Mouse (Mus musculus) neural tube, embryonic 13.5 days (tissue): ENCODE data around the gene Bicral. TPM values are rescaled to one million over a fixed set of nuclear protein-coding genes. Genes with fewer than 3 reads are reported as not detected.

Experiments used
- ATAC-seq: fragments of 200-750 bp; cut with Nextera tagmentation; 2 replicates; pipeline ENCODE4 v1.8.0; 2017; ENCODE audit warnings: low read depth, mild to moderate bottlenecking, moderate TSS enrichment, moderate library complexity
- H3K27ac ChIP-seq: fragments of 300-500 bp; sonication (generic); replicated peaks from 2 replicates; pipeline ENCODE4 v1.5.1; 2015; ENCODE audit warnings: moderate library complexity, mild to moderate bottlenecking, inconsistent platforms
- H3K27me3 ChIP-seq: fragments of 300-500 bp; sonication (generic); 2 replicates; pipeline ENCODE4 v1.6.1; 2015; ENCODE audit warnings: mild to moderate bottlenecking, inconsistent platforms
- H3K36me3 ChIP-seq: fragments of 300-500 bp; sonication (generic); 2 replicates; pipeline ENCODE4 v1.6.1; 2015; ENCODE audit warnings: mild to moderate bottlenecking, inconsistent platforms
- H3K4me1 ChIP-seq: fragments of 300-500 bp; sonication (generic); replicated peaks from 2 replicates; pipeline ENCODE4 v1.6.1; 2015; ENCODE audit warnings: inconsistent platforms
- H3K4me2 ChIP-seq: fragments of 300-500 bp; sonication (generic); 2 replicates; pipeline ENCODE4 v1.6.1; 2015; ENCODE audit warnings: inconsistent platforms, mild to moderate bottlenecking, moderate library complexity
- H3K4me3 ChIP-seq: fragments of 300-500 bp; sonication (generic); 2 replicates; pipeline ENCODE4 v1.5.1; 2015; ENCODE audit warnings: mild to moderate bottlenecking, inconsistent platforms
- H3K9ac ChIP-seq: fragments of 300-500 bp; sonication (generic); 2 replicates; pipeline ENCODE4 v1.6.1; 2015; ENCODE audit warnings: moderate library complexity, mild to moderate bottlenecking, inconsistent platforms
- H3K9me3 ChIP-seq: fragments of 300-500 bp; sonication (generic); 2 replicates; pipeline ENCODE4 v1.6.1; 2016; ENCODE audit warnings: inconsistent platforms
- WGBS: fragments of 180-500 bp; shearing (Covaris S2); methylation state at CpG from one replicate; pipeline ENCODE4 v1.1.7; 2015; 5-methylcytosine and 5-hydroxymethylcytosine counted together
- polyA plus RNA-seq: library from polyadenylated mRNA; unstranded; fragments of >200 nt; fragmentation: Nextera tagmentation; extraction: Ambion mirVana; gene quantifications from 2 replicates; pipeline ENCODE4 v1.2.1, GENCODE M21; 2015

The Bicral gene
- polyA plus RNA-seq, 1 experiment from 2014 or later, result 6.5 TPM

- H3K4me1 ChIP-seq, result peaks cover 14% of the 10 kb centered on the region; the same call in 1 of the 2 replicates
- H3K9me3 ChIP-seq, result no peaks in the 10 kb centered on the region
- 0 out of 2 replicates have a peak, but pooled peaks cover 8% of the 10 kb centered on the region for H3K36me3 ChIP-seq
- ATAC-seq, result peak; percentile 43; the same call in 1 of the 2 replicates
- 0 out of 2 replicates have a peak overlapping the region, but pooled peaks have one; percentile 9 for H3K27ac ChIP-seq
- no peak overlapping the region for H3K9ac ChIP-seq
- H3K27me3 ChIP-seq, result no peaks in the 10 kb centered on the region
- H3K4me2 ChIP-seq, result no peak overlapping the region
- no peak overlapping the region for H3K4me3 ChIP-seq
- 40% methylated on average over 6 of the region's 6 CpGs for WGBS
Measured at GRCm38 (mm10) chr17:46835093-46835715, 23.1 kb downstream of the Bicral start.

- H3K4me1 ChIP-seq, result 0 out of 2 replicates have a peak, but pooled peaks cover 7% of the 10 kb centered on the region
- H3K27me3 ChIP-seq, result no peaks in the 10 kb centered on the region
- H3K9ac ChIP-seq, result no peak overlapping the region
- 94% methylated on average over 4 of the region's 4 CpGs for WGBS
- peaks cover 16% of the 10 kb centered on the region for H3K36me3 ChIP-seq
- no peaks in the 10 kb centered on the region for H3K9me3 ChIP-seq
- H3K4me2 ChIP-seq, result no peak overlapping the region
- no peak overlapping the region for H3K4me3 ChIP-seq
- no peak for ATAC-seq
- no peak overlapping the region for H3K27ac ChIP-seq
Measured at GRCm38 (mm10) chr17:46832981-46833305, 25.3 kb downstream of the Bicral start.

GRCm38 (mm10) chr17:46832101-46832980 lies 25.9 kb downstream of the Bicral start:
- Histone ChIP-seq H3K27ac (no peak overlapping the region), H3K9ac (no peak overlapping the region), H3K27me3 (no peaks in the 10 kb centered on the region), H3K36me3 (peaks cover 22% of the 10 kb centered on the region), H3K4me2 (no peak overlapping the region), H3K4me1 (0 out of 2 replicates have a peak, but pooled peaks cover 7% of the 10 kb centered on the region), H3K4me3 (no peak overlapping the region), H3K9me3 (no peaks in the 10 kb centered on the region)
- ATAC-seq, result no peak
- WGBS, result 77% methylated on average over 11 of the region's 11 CpGs

DNA sequence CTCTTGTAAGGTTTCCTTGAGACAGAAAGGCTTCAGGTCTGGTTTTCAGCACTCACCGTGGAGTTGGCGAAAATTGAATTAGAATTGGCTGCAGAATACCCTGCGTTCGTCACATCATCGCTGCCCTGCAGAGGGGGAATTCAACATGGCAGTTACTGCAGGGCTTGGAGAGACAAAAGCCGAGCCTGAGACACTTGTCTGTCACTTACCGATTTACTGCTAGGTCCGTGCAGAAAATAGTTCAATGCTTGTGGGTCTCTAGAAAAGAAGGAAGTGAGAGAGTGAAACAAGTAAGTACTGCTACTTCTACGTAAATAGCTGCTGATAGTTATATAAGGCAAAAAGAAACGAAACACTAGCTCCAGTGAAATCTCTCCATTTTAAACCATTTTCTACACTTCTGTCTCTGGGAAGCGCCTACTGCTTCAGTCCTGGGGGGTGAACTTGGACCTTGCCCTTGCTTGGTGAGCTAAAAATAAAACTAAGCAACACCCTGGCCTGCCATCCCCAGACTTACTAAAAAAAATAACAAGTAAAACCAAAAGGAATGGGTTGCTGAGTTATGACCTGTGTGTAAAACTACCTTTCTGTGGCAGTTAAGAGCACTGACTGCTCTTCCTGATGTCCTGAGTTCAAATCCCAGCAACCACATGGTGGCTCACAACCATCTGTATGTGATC lies 28.3 kb downstream of the Bicral start:
- no peaks in the 10 kb centered on the region for H3K27me3 ChIP-seq
- H3K4me2 ChIP-seq, result no peak overlapping the region
- H3K9me3 ChIP-seq, result no peaks in the 10 kb centered on the region
- no peak overlapping the region for H3K9ac ChIP-seq
- no peak for ATAC-seq
- WGBS, result 82% methylated on average over 11 of the region's 11 CpGs
- no peak overlapping the region for H3K27ac ChIP-seq
- H3K4me1 ChIP-seq, result 0 out of 2 replicates have a peak, but pooled peaks cover 7% of the 10 kb centered on the region
- H3K36me3 ChIP-seq, result peaks cover 45% of the 10 kb centered on the region
- no peak overlapping the region for H3K4me3 ChIP-seq

GRCm38 (mm10) chr17:46828935-46829334 lies 29.3 kb downstream of the Bicral start:
- no peak overlapping the region for H3K27ac ChIP-seq
- H3K9ac ChIP-seq, result no peak overlapping the region
- 0 out of 2 replicates have a peak, but pooled peaks cover 7% of the 10 kb centered on the region for H3K4me1 ChIP-seq
- no peaks in the 10 kb centered on the region for H3K27me3 ChIP-seq
- no peaks in the 10 kb centered on the region for H3K9me3 ChIP-seq
- WGBS, result 94% methylated on average over 3 of the region's 3 CpGs
- H3K4me2 ChIP-seq, result no peak overlapping the region
- H3K4me3 ChIP-seq, result no peak overlapping the region
- ATAC-seq, result no peak
- H3K36me3 ChIP-seq, result peaks cover 56% of the 10 kb centered on the region

GRCm38 (mm10) chr17:46823091-46823490 lies 35.2 kb downstream of the Bicral start:
- Histone ChIP-seq H3K27ac (no peak overlapping the region), H3K9ac (no peak overlapping the region), H3K27me3 (no peaks in the 10 kb centered on the region), H3K4me1 (no peaks in the 10 kb centered on the region), H3K9me3 (no peaks in the 10 kb centered on the region), H3K36me3 (peaks cover 94% of the 10 kb centered on the region), H3K4me3 (no peak overlapping the region), H3K4me2 (no peak overlapping the region)
- WGBS, result 95% methylated on average over 8 of the region's 8 CpGs
- no peak for ATAC-seq

DNA sequence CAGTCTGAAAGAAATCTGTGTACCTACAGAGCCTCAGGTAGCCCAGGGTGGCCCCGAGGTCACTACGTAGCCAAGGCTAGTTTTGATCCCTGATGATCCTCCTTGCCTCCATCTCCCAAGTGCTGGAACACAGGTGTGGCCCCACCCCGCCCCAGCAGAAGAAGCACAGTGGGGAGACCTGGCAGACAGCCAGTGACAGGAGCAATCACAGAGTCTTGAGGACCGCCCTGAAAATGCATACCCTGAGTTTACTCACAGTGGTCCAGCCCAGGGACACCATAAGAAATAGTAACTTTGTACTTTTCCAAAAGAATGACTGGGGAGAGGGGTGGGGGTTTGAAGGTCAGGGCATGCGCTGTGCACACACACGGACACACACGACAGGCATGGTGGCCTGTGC lies 37.7 kb downstream of the Bicral start:
- Histone ChIP-seq H3K9ac (no peak overlapping the region), H3K27me3 (no peaks in the 10 kb centered on the region), H3K9me3 (no peaks in the 10 kb centered on the region), H3K4me1 (no peaks in the 10 kb centered on the region), H3K4me3 (no peak overlapping the region), H3K36me3 (peaks cover 80% of the 10 kb centered on the region), H3K27ac (no peak overlapping the region), H3K4me2 (no peak overlapping the region)
- 91% methylated on average over 7 of the region's 7 CpGs for WGBS
- ATAC-seq, result no peak

DNA sequence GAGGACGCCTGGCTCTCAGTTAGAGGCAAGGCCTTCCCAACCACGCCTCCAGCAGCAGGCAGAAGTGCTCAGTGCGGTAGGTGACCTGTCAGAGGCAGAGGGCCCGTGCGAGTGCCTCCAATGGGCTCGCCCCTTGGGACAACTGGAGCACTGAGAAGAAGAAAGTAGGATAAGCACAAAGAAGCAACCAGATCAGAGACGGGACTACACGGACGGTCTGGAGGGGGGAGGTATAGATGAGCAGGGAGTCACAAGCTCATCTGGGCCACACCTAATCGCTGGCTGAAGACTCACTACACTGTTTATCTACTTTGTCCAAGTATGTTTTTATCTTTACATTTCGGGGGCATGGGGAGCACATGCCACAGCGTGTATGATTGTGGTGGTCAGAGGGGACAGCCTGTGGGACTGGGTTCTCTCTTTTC lies 40.5 kb downstream of the Bicral start:
- H3K4me3 ChIP-seq, result no peak overlapping the region
- no peak for ATAC-seq

DNA sequence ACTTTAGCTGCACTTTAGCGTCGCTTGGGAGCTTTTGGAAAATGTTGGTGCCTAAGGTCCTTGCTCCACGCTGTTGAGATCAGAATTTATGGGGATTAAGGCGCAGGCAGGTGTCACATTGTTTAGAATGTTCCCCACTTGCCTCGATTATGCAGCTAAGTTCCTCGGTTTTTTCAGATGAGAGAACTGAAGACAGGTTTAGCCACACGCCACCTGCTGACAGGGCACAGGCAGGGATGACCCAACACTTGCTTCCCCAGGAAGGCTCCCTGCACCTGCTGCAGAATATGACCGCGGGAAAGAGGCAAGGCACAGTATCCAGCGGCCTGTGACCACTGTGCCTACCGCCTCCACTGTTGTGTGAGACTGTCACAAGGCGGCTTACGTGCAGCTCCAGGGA lies 42.0 kb downstream of the Bicral start:
- H3K27me3 ChIP-seq, result no peaks in the 10 kb centered on the region
- no peak for ATAC-seq
- H3K36me3 ChIP-seq, result peaks cover 72% of the 10 kb centered on the region
- H3K27ac ChIP-seq, result no peak overlapping the region
- H3K4me1 ChIP-seq, result 0 out of 2 replicates have a peak, but pooled peaks cover 3% of the 10 kb centered on the region
- H3K4me2 ChIP-seq, result no peak overlapping the region
- H3K9me3 ChIP-seq, result no peaks in the 10 kb centered on the region
- H3K9ac ChIP-seq, result no peak overlapping the region
- WGBS, result 75% methylated on average over 13 of the region's 13 CpGs
- H3K4me3 ChIP-seq, result no peak overlapping the region

More for the DNA sequence above, 40.5 kb downstream of the Bicral start:
- 88% methylated on average over 12 of the region's 12 CpGs for WGBS
- H3K9me3 ChIP-seq, result no peaks in the 10 kb centered on the region
- H3K27ac ChIP-seq, result no peak overlapping the region
- no peaks in the 10 kb centered on the region for H3K27me3 ChIP-seq
- no peak overlapping the region for H3K9ac ChIP-seq
- no peaks in the 10 kb centered on the region for H3K4me1 ChIP-seq
- H3K4me2 ChIP-seq, result no peak overlapping the region
- H3K36me3 ChIP-seq, result peaks cover 71% of the 10 kb centered on the region

DNA sequence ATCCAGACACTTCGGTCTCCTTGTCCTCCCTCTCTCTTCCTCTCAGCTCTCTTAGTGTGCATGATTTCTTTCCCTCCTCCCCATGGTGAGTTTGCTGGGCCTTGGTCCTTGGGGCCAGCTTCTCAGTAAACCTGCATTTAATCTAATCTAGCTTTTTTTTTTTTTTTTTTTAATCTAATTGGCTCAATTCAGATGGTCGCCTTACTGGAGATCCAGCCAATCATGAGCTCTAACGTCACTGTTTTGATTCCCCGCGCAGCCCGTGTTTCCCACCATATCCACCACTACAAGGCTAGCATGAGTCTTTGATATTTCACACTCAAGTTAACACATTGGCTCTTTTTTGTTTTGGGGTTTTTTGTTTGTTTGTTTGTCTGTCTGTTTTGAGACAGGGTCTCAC lies 43.8 kb downstream of the Bicral start:
- no peaks in the 10 kb centered on the region for H3K27me3 ChIP-seq
- H3K9ac ChIP-seq, result no peak overlapping the region
- ATAC-seq, result no peak
- H3K9me3 ChIP-seq, result no peaks in the 10 kb centered on the region
- no peak overlapping the region for H3K4me3 ChIP-seq
- no peak overlapping the region for H3K4me2 ChIP-seq
- no peak overlapping the region for H3K27ac ChIP-seq
- 0 out of 2 replicates have a peak, but pooled peaks cover 3% of the 10 kb centered on the region for H3K4me1 ChIP-seq
- peaks cover 72% of the 10 kb centered on the region for H3K36me3 ChIP-seq
- 95% methylated on average over 6 of the region's 6 CpGs for WGBS

DNA sequence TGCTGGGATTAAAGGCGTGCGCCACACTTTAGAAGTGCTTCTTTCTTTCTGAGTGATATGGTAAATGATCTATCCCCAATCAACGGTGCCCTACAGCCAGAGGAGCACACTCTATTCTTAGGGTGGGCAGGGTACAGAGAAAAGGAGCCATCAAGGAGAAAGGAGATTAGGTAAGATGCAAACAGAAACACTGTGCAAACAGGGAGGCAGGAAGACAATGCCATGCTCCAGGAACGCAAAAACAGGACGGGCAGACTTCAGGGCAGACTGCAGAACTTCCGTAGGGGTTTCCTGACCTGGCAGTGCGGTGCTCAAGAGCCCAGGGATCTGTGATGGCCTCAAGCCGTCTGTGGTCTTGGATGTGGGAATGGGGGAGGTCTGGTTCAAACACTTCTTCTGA lies 44.6 kb downstream of the Bicral start:
- 87% methylated on average over 8 of the region's 8 CpGs for WGBS
- no peak overlapping the region for H3K4me2 ChIP-seq
- H3K27ac ChIP-seq, result no peak overlapping the region
- peaks cover 72% of the 10 kb centered on the region for H3K36me3 ChIP-seq
- no peaks in the 10 kb centered on the region for H3K9me3 ChIP-seq
- no peaks in the 10 kb centered on the region for H3K27me3 ChIP-seq
- no peak for ATAC-seq
- no peak overlapping the region for H3K9ac ChIP-seq
- 0 out of 2 replicates have a peak, but pooled peaks cover 3% of the 10 kb centered on the region for H3K4me1 ChIP-seq
- no peak overlapping the region for H3K4me3 ChIP-seq

GRCm38 (mm10) chr17:46812442-46812841 lies 45.8 kb downstream of the Bicral start:
- WGBS, result 70% methylated on average over 1 of the region's 1 CpGs
- H3K4me2 ChIP-seq, result no peak overlapping the region
- no peak for ATAC-seq
- no peak overlapping the region; the same call in 1 of the 2 replicates for H3K27ac ChIP-seq
- no peaks in the 10 kb centered on the region for H3K9me3 ChIP-seq
- H3K36me3 ChIP-seq, result peaks cover 75% of the 10 kb centered on the region
- H3K4me3 ChIP-seq, result no peak overlapping the region
- H3K27me3 ChIP-seq, result no peaks in the 10 kb centered on the region
- no peak overlapping the region for H3K9ac ChIP-seq
- H3K4me1 ChIP-seq, result 0 out of 2 replicates have a peak, but pooled peaks cover 3% of the 10 kb centered on the region
